Mouse (Mus musculus) ES-Bruce4 (cell line): ENCODE results near the gene Lrrc47. TPM values are rescaled to one million over a fixed set of nuclear protein-coding genes. Genes with fewer than 3 reads are reported as not detected.

Source experiments
- H3K27ac ChIP-seq: 2 replicates; pipeline ENCODE4 v1.5.1; 2012; ENCODE audit warnings: low read length, inconsistent platforms; ENCODE audit not compliant: insufficient read depth
- H3K27me3 ChIP-seq: 2 replicates; pipeline ENCODE4 v1.6.1; 2012; ENCODE audit warnings: mild to moderate bottlenecking, low read length, inconsistent platforms; ENCODE audit not compliant: control insufficient read depth, poor library complexity, insufficient read depth, severe bottlenecking
- H3K36me3 ChIP-seq: 2 replicates; pipeline ENCODE4 v1.6.1; 2012; ENCODE audit warnings: inconsistent platforms, mild to moderate bottlenecking, low read length, moderate library complexity; ENCODE audit not compliant: control insufficient read depth, poor library complexity, insufficient read depth, severe bottlenecking
- H3K4me1 ChIP-seq: one replicate; pipeline ENCODE4 v1.8.1; 2011; ENCODE audit warnings: low read length; ENCODE audit not compliant: control insufficient read depth, insufficient read depth
- H3K4me3 ChIP-seq: 2 replicates; pipeline ENCODE4 v1.5.1; 2011; ENCODE audit warnings: low read depth, mild to moderate bottlenecking, low read length
- H3K9ac ChIP-seq: 2 replicates; pipeline ENCODE4 v1.6.1; 2012; ENCODE audit warnings: low read depth, mild to moderate bottlenecking, inconsistent platforms; ENCODE audit not compliant: poor library complexity, severe bottlenecking
- H3K9me3 ChIP-seq: replicated peaks from 2 replicates; pipeline ENCODE4 v1.6.1; 2012; ENCODE audit warnings: mild to moderate bottlenecking, low read length, inconsistent platforms; ENCODE audit not compliant: control insufficient read depth, poor library complexity, insufficient read depth, severe bottlenecking
- CTCF ChIP-seq: IDR thresholded peaks from one replicate; pipeline ENCODE4 v1.8.1; 2011; ENCODE audit warnings: low read depth, low read length
- EP300 ChIP-seq: IDR thresholded peaks from 2 replicates; pipeline ENCODE4 v1.6.1; 2011; ENCODE audit warnings: low read depth, low read length; ENCODE audit not compliant: insufficient read depth
- POLR2A ChIP-seq: IDR thresholded peaks from one replicate; pipeline ENCODE4 v1.8.1; 2011; ENCODE audit warnings: low read length; ENCODE audit not compliant: insufficient read depth
- polyA plus RNA-seq: library from polyadenylated mRNA; stranded (reverse); fragments of >200 nt; gene quantifications from 2 replicates; pipeline ENCODE4 v1.2.4, GENCODE M21; 2011; ENCODE audit warnings: low read depth; ENCODE audit not compliant: missing spikeins, insufficient read depth, insufficient read length

Gene Lrrc47
- polyA plus RNA-seq = 44.8 and 47.2 TPM in 2 replicates

DNA sequence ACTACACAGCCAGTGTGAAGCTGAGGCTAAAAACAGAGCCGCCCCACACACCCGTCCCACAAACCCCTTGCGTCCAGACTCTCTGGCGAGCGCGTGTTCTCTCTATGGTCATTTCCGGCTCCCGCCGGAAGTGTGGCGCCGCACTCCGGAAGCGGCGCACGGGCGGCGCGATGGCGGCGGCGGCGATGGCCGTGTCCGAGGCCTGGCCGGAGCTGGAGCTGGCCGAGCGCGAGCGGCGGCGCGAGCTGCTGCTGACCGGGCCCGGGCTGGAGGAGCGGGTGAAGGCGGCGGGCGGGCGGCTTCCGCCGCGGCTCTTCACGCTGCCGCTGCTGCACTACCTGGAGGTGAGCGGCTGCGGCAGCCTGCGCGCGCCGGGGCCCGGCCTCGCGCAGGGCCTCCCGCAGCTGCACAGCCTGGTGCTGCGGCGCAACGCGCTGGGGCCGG, at the start of gene Lrrc47:
Gene Lrrc47 (plus strand): TSS at position 86 of the 444 bp plus-strand sequence.
- TF ChIP-seq POLR2A (peak; percentile 71), EP300 (no peak)
- H3K36me3 ChIP-seq = peaks cover 5% of the 10 kb centered on the region; the same call in 1 of the 2 replicates
- no peaks in the 10 kb centered on the region for H3K9me3 ChIP-seq
- no peaks in the 10 kb centered on the region for H3K27me3 ChIP-seq
- H3K9ac ChIP-seq = peak within 1 kb of the TSS; percentile 87
- no peak within 1 kb of the TSS for H3K27ac ChIP-seq
- H3K4me1 ChIP-seq = peaks cover 3% of the 10 kb centered on the region
- H3K4me3 ChIP-seq = peak within 1 kb of the TSS; percentile 87

DNA sequence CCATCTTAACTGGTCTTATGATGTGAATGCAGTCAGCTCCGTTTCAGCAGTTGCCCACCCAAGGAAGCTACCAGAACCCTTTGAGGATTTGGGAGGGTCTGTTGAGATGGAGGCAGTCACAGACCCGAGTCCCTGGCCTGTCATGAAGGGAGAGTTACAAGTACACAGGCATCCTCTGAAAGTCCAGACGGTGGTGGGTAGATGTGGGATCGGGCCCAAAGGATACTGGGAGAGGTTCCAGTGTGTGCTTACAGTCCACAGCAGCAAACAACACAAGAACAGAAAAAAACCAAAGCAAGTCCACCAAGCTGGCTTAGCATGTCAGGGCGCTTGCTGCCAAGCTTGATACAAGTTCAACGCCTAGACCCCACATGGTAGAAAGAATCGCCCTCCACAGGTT, 48.9 kb upstream of the Lrrc47 start:
- Histone ChIP-seq H3K9me3 (no peaks in the 10 kb centered on the region), H3K27ac (no peak overlapping the region), H3K9ac (no peak overlapping the region), H3K4me3 (no peak overlapping the region), H3K4me1 (no peaks in the 10 kb centered on the region), H3K27me3 (no peaks in the 10 kb centered on the region), H3K36me3 (peaks cover 14% of the 10 kb centered on the region)
- no peak for TF ChIP-seq CTCF
- no peak for TF ChIP-seq EP300
- TF ChIP-seq POLR2A = no peak

DNA sequence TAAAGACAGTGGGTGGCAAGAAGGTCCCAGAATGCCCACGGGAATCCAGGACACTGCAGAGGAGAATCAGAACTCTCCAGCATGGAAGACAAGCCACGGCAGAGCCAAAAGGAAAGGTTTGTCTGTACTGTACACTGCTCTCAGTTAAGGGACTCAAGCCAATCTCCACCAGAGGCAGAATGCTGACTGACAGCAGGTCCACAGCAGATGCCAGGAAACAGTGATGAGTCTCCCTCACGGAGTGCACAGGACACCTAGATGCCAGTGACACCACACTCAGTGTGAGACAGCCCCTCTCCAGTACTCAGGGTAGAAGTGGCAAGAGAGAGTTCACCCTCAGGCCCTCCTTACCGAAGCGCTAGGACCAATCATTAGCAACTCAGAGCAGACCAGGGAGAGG, 44.9 kb upstream of the Lrrc47 start:
- no peaks in the 10 kb centered on the region for H3K4me1 ChIP-seq
- H3K27ac ChIP-seq = no peak overlapping the region
- H3K4me3 ChIP-seq = no peak overlapping the region
- peaks cover 6% of the 10 kb centered on the region; the same call in 1 of the 2 replicates for H3K36me3 ChIP-seq
- TF ChIP-seq POLR2A (no peak), CTCF (no peak), EP300 (no peak)
- H3K9me3 ChIP-seq = no peaks in the 10 kb centered on the region
- no peaks in the 10 kb centered on the region for H3K27me3 ChIP-seq
- no peak overlapping the region for H3K9ac ChIP-seq

DNA sequence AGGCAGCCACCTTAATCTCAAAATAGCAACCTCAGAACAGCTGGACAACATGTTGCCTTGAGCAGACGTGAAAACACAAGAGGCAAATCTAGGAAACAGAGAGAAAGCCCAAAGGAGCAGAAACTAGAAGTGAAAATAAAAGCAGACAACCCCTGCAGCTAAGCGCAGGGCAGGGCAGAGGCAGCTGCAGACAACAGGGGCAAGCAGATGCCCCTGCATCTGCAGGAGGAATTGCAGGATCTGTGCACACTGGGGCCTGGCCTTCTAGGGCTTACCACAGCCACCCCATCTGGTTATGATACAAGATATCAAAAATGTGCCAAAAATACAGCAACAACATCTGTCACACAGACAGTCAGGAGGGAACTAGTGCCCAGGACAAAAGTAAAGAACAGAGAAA, 44.0 kb upstream of the Lrrc47 start:
- Histone ChIP-seq H3K9ac (no peak overlapping the region), H3K27ac (no peak overlapping the region), H3K9me3 (no peaks in the 10 kb centered on the region), H3K27me3 (no peaks in the 10 kb centered on the region), H3K36me3 (no peaks in the 10 kb centered on the region), H3K4me1 (no peaks in the 10 kb centered on the region), H3K4me3 (no peak overlapping the region)
- TF ChIP-seq POLR2A (no peak), EP300 (no peak), CTCF (no peak)

DNA sequence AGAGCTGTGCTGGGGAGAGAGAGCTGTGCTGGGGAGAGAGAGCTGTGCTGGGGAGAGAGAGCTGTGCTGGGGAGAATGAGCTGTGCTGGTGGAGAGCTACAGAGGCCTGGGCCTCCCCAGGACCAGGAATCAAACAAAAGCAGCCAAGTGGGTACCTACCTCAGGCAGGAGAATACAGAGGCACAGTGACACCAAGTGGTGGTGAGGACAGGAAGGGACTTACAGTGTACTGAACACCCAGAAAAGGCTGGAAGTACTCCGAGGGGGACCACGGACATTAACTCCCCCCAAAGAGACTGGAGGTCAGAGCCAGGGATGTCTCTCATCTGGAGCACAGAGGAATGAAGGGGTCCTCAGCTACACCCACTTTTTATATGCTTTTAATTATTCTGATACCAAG, 43.5 kb upstream of the Lrrc47 start:
- TF ChIP-seq CTCF = no peak
- no peak for TF ChIP-seq EP300
- TF ChIP-seq POLR2A = no peak
- Histone ChIP-seq H3K9ac (no peak overlapping the region), H3K36me3 (no peaks in the 10 kb centered on the region), H3K27me3 (no peaks in the 10 kb centered on the region), H3K9me3 (no peaks in the 10 kb centered on the region), H3K27ac (no peak overlapping the region), H3K4me3 (no peak overlapping the region), H3K4me1 (no peaks in the 10 kb centered on the region)

DNA sequence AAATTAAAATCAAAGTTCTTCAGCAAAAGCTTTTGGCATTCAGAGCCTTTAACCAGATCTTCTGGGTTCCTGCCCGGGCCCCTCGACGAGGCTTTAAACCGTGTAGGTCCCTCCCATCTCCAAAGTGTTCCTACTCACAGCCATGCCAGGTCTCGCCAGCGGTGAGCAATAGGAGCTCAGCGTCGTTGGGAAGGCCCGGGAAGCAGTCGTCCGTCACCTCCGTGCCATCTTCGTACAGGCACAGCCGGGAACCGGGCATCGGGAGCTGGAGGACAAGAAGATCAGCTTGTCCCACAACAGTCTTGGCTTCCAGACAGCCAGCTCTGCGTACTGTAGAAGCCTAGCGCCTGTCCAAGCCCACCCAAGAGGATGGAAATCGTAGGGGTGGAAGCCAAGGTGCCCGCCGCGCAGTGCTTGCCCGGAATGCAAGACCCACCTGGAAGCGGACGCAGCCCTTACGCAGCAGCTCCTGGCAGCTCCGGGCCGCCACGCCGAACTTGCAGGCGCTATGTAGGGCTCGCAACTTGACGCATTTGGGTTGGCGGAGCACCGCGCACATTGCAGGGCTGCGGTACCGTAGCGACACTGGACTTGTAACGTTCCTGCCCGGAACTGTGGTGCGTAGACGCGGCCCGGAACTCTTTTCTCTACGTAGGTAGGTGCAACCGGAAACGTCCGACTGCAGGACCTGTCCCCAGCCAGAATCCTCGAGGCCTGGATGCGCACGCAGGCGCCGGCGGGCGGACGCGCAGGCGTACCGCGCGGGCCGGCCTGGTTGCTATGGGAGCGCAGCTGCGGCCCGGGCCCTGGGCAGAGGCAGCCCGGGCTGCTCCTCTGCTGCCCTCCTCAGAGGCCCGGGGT, 36.9 kb upstream of the Lrrc47 start, which contains the start of the genes Dffb and Cep104:
Gene Dffb (minus strand): TSS at position 696 of the 861 bp plus-strand sequence.
Gene Cep104 (plus strand): TSS at position 764 of the 861 bp plus-strand sequence.
- H3K9me3 ChIP-seq = no peaks in the 10 kb centered on the region
- no peaks in the 10 kb centered on the region for H3K27me3 ChIP-seq
- TF ChIP-seq EP300 (peak; percentile 70; the same call in 1 of the 2 replicates), CTCF (no peak)
- H3K4me3 ChIP-seq = peak within 1 kb of the TSS; percentile 81
- H3K4me1 ChIP-seq = no peaks in the 10 kb centered on the region
- no peaks in the 10 kb centered on the region for H3K36me3 ChIP-seq
- H3K9ac ChIP-seq = peak within 1 kb of the TSS; percentile 33
- H3K27ac ChIP-seq = no peak within 1 kb of the TSS
